Mouse (Mus musculus) forebrain, embryonic 12.5 days (tissue): ENCODE measurements around the gene Wnt5a. TPM values are rescaled to one million over a fixed set of nuclear protein-coding genes. Genes with fewer than 3 reads are reported as not detected.

ENCODE experiments used
- ATAC-seq: fragments of 200-750 bp; cut with Nextera tagmentation; 2 replicates; pipeline ENCODE4 v1.8.0; 2017; ENCODE audit warnings: moderate TSS enrichment; ENCODE audit not compliant: low FRiP score
- H3K27ac ChIP-seq: fragments of 300-500 bp; sonication (generic); 2 replicates; pipeline ENCODE4 v1.5.1; 2016; ENCODE audit warnings: mild to moderate bottlenecking
- H3K27me3 ChIP-seq: fragments of 300-500 bp; sonication (generic); 2 replicates; pipeline ENCODE4 v1.6.1; 2016; ENCODE audit warnings: mild to moderate bottlenecking
- H3K36me3 ChIP-seq: fragments of 300-500 bp; sonication (generic); replicated peaks from 2 replicates; pipeline ENCODE4 v1.6.1; 2016; ENCODE audit warnings: mild to moderate bottlenecking
- H3K4me1 ChIP-seq: fragments of 300-500 bp; sonication (generic); 2 replicates; pipeline ENCODE4 v1.6.1; 2016
- H3K4me2 ChIP-seq: fragments of 300-500 bp; sonication (generic); 2 replicates; pipeline ENCODE4 v1.6.1; 2016; ENCODE audit warnings: mild to moderate bottlenecking, moderate library complexity
- H3K4me3 ChIP-seq: fragments of 300-500 bp; sonication (generic); replicated peaks from 2 replicates; pipeline ENCODE4 v1.5.1; 2016; ENCODE audit warnings: mild to moderate bottlenecking
- H3K9ac ChIP-seq: fragments of 300-500 bp; sonication (generic); 2 replicates; pipeline ENCODE4 v1.6.1; 2016; ENCODE audit warnings: mild to moderate bottlenecking
- H3K9me3 ChIP-seq: fragments of 300-500 bp; sonication (generic); 2 replicates; pipeline ENCODE4 v1.6.1; 2016
- WGBS: fragments of 180-500 bp; shearing (Covaris S2); methylation state at CpG from one replicate; pipeline ENCODE4 v1.1.7; 2016; 5-methylcytosine and 5-hydroxymethylcytosine counted together
- polyA plus RNA-seq: library from polyadenylated mRNA; unstranded; fragments of >200 nt; fragmentation: Nextera tagmentation; extraction: Ambion mirVana; gene quantifications from 2 replicates; pipeline ENCODE4 v1.2.1, GENCODE M21; 2016

Gene Wnt5a
- polyA plus RNA-seq, 1 experiment from 2014 or later, result 20.3 TPM

- Histone ChIP-seq H3K4me3 (no peak overlapping the region), H3K36me3 (no peaks in the 10 kb centered on the region), H3K4me2 (no peak overlapping the region), H3K9ac (no peak overlapping the region), H3K27ac (no peak overlapping the region), H3K27me3 (0 out of 2 replicates have a peak, but pooled peaks cover 3% of the 10 kb centered on the region), H3K4me1 (no peaks in the 10 kb centered on the region), H3K9me3 (no peaks in the 10 kb centered on the region)
- ATAC-seq, result no peak
- WGBS, result 79% methylated on average over 4 of the region's 4 CpGs
Measured at GRCm38 (mm10) chr14:28535814-28536213, 31.3 kb downstream of the Wnt5a start.

- Histone ChIP-seq H3K36me3 (no peaks in the 10 kb centered on the region), H3K9ac (no peak overlapping the region), H3K27ac (no peak overlapping the region), H3K27me3 (no peaks in the 10 kb centered on the region), H3K9me3 (no peaks in the 10 kb centered on the region), H3K4me3 (no peak overlapping the region), H3K4me2 (no peak overlapping the region), H3K4me1 (no peaks in the 10 kb centered on the region)
- ATAC-seq, result no peak
- 92% methylated on average over 6 of the region's 6 CpGs for WGBS
Measured at GRCm38 (mm10) chr14:28539577-28539976, 35.0 kb downstream of the Wnt5a start.

GRCm38 (mm10) chr14:28542117-28542741 lies 37.7 kb downstream of the Wnt5a start:
- WGBS, result 50% methylated on average over 4 of the region's 4 CpGs

GRCm38 (mm10) chr14:28561861-28562260 lies 57.3 kb downstream of the Wnt5a start:
- Histone ChIP-seq H3K36me3 (no peaks in the 10 kb centered on the region), H3K9ac (no peak overlapping the region), H3K9me3 (no peaks in the 10 kb centered on the region), H3K4me3 (no peak overlapping the region), H3K4me2 (no peak overlapping the region), H3K27me3 (no peaks in the 10 kb centered on the region), H3K4me1 (no peaks in the 10 kb centered on the region), H3K27ac (no peak overlapping the region)
- 71% methylated on average over 6 of the region's 6 CpGs for WGBS
- ATAC-seq, result no peak

More at GRCm38 (mm10) chr14:28542117-28542741, 37.7 kb downstream of the Wnt5a start:
- ATAC-seq, result no peak
- Histone ChIP-seq H3K4me3 (no peak overlapping the region), H3K36me3 (no peaks in the 10 kb centered on the region), H3K4me1 (no peaks in the 10 kb centered on the region), H3K27me3 (no peaks in the 10 kb centered on the region), H3K9ac (no peak overlapping the region), H3K4me2 (no peak overlapping the region), H3K27ac (no peak overlapping the region), H3K9me3 (no peaks in the 10 kb centered on the region)
